Mouse (Mus musculus) C2C12 (cell line): ENCODE results near the gene Tec.

Experiments
- CEBPB ChIP-seq: IDR thresholded peaks from one replicate; pipeline ENCODE4 v1.6.1; 2011; ENCODE audit warnings: low read depth, mild to moderate bottlenecking, control low read depth, moderate library complexity
- CTCF ChIP-seq: IDR thresholded peaks from one replicate; pipeline ENCODE4 v1.5.1; 2011; ENCODE audit not compliant: control insufficient read depth, insufficient read depth, insufficient read length
- MAX ChIP-seq: IDR thresholded peaks from one replicate; pipeline ENCODE4 v1.6.1; 2011; ENCODE audit warnings: mild to moderate bottlenecking, control low read depth
- MYOD1 ChIP-seq: IDR thresholded peaks from one replicate; pipeline ENCODE4 v1.6.1; 2011; ENCODE audit warnings: low read depth; ENCODE audit not compliant: control insufficient read depth, insufficient read length
- MYOG ChIP-seq: IDR thresholded peaks from one replicate; pipeline ENCODE4 v1.6.1; 2011; ENCODE audit not compliant: control insufficient read depth, insufficient read length; ENCODE audit errors: extremely low read depth
- USF1 ChIP-seq: IDR thresholded peaks from one replicate; pipeline ENCODE4 v1.6.1; 2011; ENCODE audit warnings: low read depth, mild to moderate bottlenecking, control low read depth, moderate library complexity

DNA sequence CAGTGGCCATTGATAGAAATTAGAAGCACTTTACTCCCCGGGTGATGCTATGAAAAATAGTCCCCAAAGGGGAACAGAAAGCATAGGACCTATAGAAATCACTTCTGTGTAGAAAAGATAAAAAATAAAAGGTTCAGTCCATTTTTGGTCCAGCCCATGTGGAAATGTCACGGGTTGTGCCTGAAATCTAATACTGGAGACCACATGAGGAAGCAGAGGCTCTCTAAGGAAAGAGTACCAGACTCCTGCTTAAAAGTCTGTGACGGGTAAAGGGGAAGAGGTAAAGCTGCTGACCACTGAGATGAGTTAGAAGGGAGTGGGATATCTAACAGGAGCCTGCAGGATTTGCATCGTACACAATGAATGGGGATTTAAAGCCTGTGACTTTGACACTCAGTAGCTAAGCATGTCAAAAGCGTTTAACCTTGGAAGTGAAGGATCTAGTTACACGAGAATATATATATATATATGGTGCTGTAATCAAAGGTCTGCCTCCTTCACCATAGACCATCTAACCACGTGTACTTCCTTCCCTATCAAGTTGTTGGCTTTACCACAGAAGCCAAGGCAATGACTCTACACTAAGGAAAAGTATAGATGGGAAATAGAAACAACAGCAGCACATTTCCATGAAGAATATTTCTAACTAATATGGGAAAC is 6.4 kb downstream of the Tec start:
- TF ChIP-seq MAX: no peak
- TF ChIP-seq CTCF: no peak
- TF ChIP-seq USF1: no peak
- no peak for TF ChIP-seq MYOD1
- no peak for TF ChIP-seq CEBPB
- no peak for TF ChIP-seq MYOG
